Comparison of ENCODE assay signal across 14 mouse cellular contexts in the genomic region with DNA sequence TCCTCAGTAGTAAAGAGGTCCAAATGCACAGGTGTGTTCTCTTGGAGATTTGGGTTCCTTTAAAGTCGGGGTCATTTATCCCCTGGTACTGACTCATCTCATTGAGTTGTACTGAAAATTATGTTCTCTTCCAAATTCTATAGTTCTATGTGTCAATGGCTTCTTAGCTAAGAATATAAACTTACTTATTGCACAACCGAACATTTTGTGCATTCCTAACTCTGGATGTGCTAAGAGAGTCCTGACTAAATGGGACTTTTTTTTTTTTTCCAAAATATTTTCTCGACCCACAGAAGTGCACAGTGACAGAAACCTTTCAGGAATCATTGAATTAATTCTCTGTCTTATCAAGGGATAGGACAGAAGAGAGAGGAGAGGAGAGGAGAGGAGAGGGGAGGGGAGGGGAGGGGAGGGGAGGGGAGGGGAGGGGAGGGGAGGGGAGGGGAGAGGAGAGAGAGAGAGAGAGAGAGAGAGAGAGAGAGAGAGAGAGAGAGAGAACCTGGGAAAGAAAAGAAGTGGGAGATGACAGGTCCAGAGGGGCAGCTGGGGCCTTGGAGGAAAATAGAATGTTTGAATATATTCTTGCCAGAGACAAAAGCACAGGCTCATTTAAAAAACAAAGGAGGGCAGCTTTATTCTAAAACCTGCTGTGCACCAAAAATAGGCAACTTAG.
A peak's percentile ranks its signal among the peaks of the same experiment; 100 is the strongest.
DNase-seq lines count a peak whose midpoint lies in the region; ATAC-seq lines count a peak whose summit lies in the region.
"Had no signal": no experiment of that assay in that cellular context is flagged by ENCODE, and none has a peak within 500 bp of the region (broad histone marks: within the 10 kb centered on the region; RNA-seq: fewer than 3 reads in every experiment).

No protein-coding gene starts in this region.

- 70% methylated on average over 3 of the region's 3 CpGs for WGBS in embryonic facial prominence, embryonic 14.5 days
- WGBS in embryonic facial prominence, embryonic 10.5 days: 75% methylated on average over 3 of the region's 3 CpGs
- 73% methylated on average over 3 of the region's 3 CpGs for WGBS in hindbrain, embryonic 11.5 days
- 78% methylated on average over 3 of the region's 3 CpGs for WGBS in midbrain, embryonic 14.5 days

- H3K27me3 ChIP-seq in embryonic facial prominence, embryonic 14.5 days (replicated peaks; ENCODE audit: control insufficient read depth, insufficient read depth, low read length): no peaks in the 10 kb centered on the region
- H3K27me3 ChIP-seq in embryonic facial prominence, embryonic 10.5 days (replicated peaks; ENCODE audit: low read depth, poor library complexity, severe bottlenecking): peaks cover 8% of the 10 kb centered on the region; the same call in 1 of the 2 replicates
- H3K27me3 ChIP-seq in hindbrain, embryonic 11.5 days (ENCODE audit: control insufficient read depth, insufficient read depth, low read length): no peaks in the 10 kb centered on the region
- no peaks in the 10 kb centered on the region for H3K27me3 ChIP-seq in midbrain, embryonic 14.5 days (ENCODE audit: control insufficient read depth, insufficient read depth, low read length)
- H3K27me3 ChIP-seq: heart, embryonic 15.5 days; liver, embryonic 13.5 days had no signal

- no peak for ATAC-seq in embryonic facial prominence, embryonic 14.5 days (ENCODE audit: low read depth)
- peak; percentile 48; the same call in 1 of the 2 replicates for ATAC-seq in hindbrain, embryonic 11.5 days (ENCODE audit: low FRiP score)
- peak; percentile 14; the same call in 1 of the 2 replicates for ATAC-seq in midbrain, embryonic 14.5 days (ENCODE audit: low FRiP score, low TSS enrichment)
- ATAC-seq: intestine, embryonic 16.5 days had no signal

- H3K9me3 ChIP-seq in embryonic facial prominence, embryonic 14.5 days (ENCODE audit: control insufficient read depth, low read length): no peaks in the 10 kb centered on the region
- H3K9me3 ChIP-seq in embryonic facial prominence, embryonic 10.5 days: no peaks in the 10 kb centered on the region
- H3K9me3 ChIP-seq in hindbrain, embryonic 11.5 days (ENCODE audit: control insufficient read depth, low read length): no peaks in the 10 kb centered on the region
- no peaks in the 10 kb centered on the region for H3K9me3 ChIP-seq in midbrain, embryonic 14.5 days (ENCODE audit: control insufficient read depth, low read length)
- H3K9me3 ChIP-seq: heart, embryonic 15.5 days; liver, embryonic 13.5 days had no signal

- H3K27ac ChIP-seq in embryonic facial prominence, embryonic 14.5 days (replicated peaks; ENCODE audit: low read depth, low read length): no peak overlapping the region
- H3K27ac ChIP-seq in embryonic facial prominence, embryonic 10.5 days (replicated peaks): no peak overlapping the region
- no peak overlapping the region for H3K27ac ChIP-seq in hindbrain, embryonic 11.5 days (ENCODE audit: low read depth, low read length)
- no peak overlapping the region for H3K27ac ChIP-seq in midbrain, embryonic 14.5 days (replicated peaks; ENCODE audit: low read depth, low read length)
- H3K27ac ChIP-seq: heart, embryonic 15.5 days; liver, embryonic 13.5 days had no signal

- no peak overlapping the region for H3K4me3 ChIP-seq in embryonic facial prominence, embryonic 14.5 days (ENCODE audit: low read depth, low read length)
- H3K4me3 ChIP-seq in embryonic facial prominence, embryonic 10.5 days: no peak overlapping the region
- H3K4me3 ChIP-seq in hindbrain, embryonic 11.5 days (ENCODE audit: low read depth, low read length): no peak overlapping the region
- no peak overlapping the region for H3K4me3 ChIP-seq in midbrain, embryonic 14.5 days (replicated peaks; ENCODE audit: low read depth, low read length)
- H3K4me3 ChIP-seq: heart, embryonic 15.5 days; liver, embryonic 13.5 days had no signal

- H3K4me1 ChIP-seq in embryonic facial prominence, embryonic 14.5 days (ENCODE audit: control insufficient read depth, insufficient read depth, low read length): no peaks in the 10 kb centered on the region
- H3K4me1 ChIP-seq in embryonic facial prominence, embryonic 10.5 days: no peaks in the 10 kb centered on the region
- no peaks in the 10 kb centered on the region for H3K4me1 ChIP-seq in hindbrain, embryonic 11.5 days (replicated peaks; ENCODE audit: control insufficient read depth, insufficient read depth, low read length)
- H3K4me1 ChIP-seq in midbrain, embryonic 14.5 days (ENCODE audit: control insufficient read depth, insufficient read depth, low read length): peaks cover 6% of the 10 kb centered on the region; the same call in 1 of the 2 replicates
- H3K4me1 ChIP-seq: heart, embryonic 15.5 days; liver, embryonic 13.5 days had no signal

- no peak for DNase-seq in embryonic facial prominence, embryonic 14.5 days (ENCODE audit: low spot score)
- DNase-seq in embryonic facial prominence, embryonic 10.5 days (ENCODE audit: low spot score): no peak
- DNase-seq in R1 (ENCODE audit: low read depth, low spot score): peak; percentile 84
- DNase-seq in hindbrain, embryonic 11.5 days (ENCODE audit: low spot score): no peak
- DNase-seq in midbrain, embryonic 14.5 days: no peak
- DNase-seq in adrenal gland, postnatal 25 days: no peak
- DNase-seq in embryo, embryonic 11 days: no peak
- DNase-seq in yolk sac, embryonic 10.5 days (ENCODE audit: low spot score): no peak
- DNase-seq: adrenal gland, postnatal 14 days; kidney, postnatal 4 days; liver, embryonic 13.5 days; lung, postnatal 14 days had no signal

- no peaks in the 10 kb centered on the region for H3K36me3 ChIP-seq in embryonic facial prominence, embryonic 14.5 days (ENCODE audit: control insufficient read depth, insufficient read depth, low read length)
- H3K36me3 ChIP-seq in embryonic facial prominence, embryonic 10.5 days (replicated peaks): no peaks in the 10 kb centered on the region
- H3K36me3 ChIP-seq in hindbrain, embryonic 11.5 days (ENCODE audit: control insufficient read depth, insufficient read depth, low read length): no peaks in the 10 kb centered on the region
- no peaks in the 10 kb centered on the region for H3K36me3 ChIP-seq in midbrain, embryonic 14.5 days (ENCODE audit: control insufficient read depth, insufficient read depth, low read length)
- H3K36me3 ChIP-seq: heart, embryonic 15.5 days; liver, embryonic 13.5 days had no signal

- 0 out of 2 replicates have a peak overlapping the region, but pooled peaks have one; percentile 15 for H3K4me2 ChIP-seq in embryonic facial prominence, embryonic 14.5 days (ENCODE audit: low read depth, low read length)
- no peak overlapping the region for H3K4me2 ChIP-seq in hindbrain, embryonic 11.5 days (replicated peaks; ENCODE audit: low read depth, low read length)
- peak overlapping the region; percentile 50 for H3K4me2 ChIP-seq in midbrain, embryonic 14.5 days (ENCODE audit: low read length)
- H3K4me2 ChIP-seq: heart, embryonic 15.5 days; liver, embryonic 13.5 days had no signal

- no peak overlapping the region for H3K9ac ChIP-seq in embryonic facial prominence, embryonic 14.5 days (ENCODE audit: low read depth, low read length)
- no peak overlapping the region for H3K9ac ChIP-seq in hindbrain, embryonic 11.5 days (ENCODE audit: low read depth, low read length)
- no peak overlapping the region for H3K9ac ChIP-seq in midbrain, embryonic 14.5 days (replicated peaks; ENCODE audit: low read length)
- H3K9ac ChIP-seq: heart, embryonic 15.5 days; liver, embryonic 13.5 days had no signal
